Mouse (Mus musculus) forebrain, embryonic 12.5 days (tissue): Measurements from ENCODE around the gene Gm27021. TPM values are rescaled to one million over a fixed set of nuclear protein-coding genes. Genes with fewer than 3 reads are reported as not detected.

Experiments used
- polyA plus RNA-seq: library from polyadenylated mRNA; unstranded; fragments of >200 nt; fragmentation: Nextera tagmentation; extraction: Ambion mirVana; gene quantifications from 2 replicates; pipeline ENCODE4 v1.2.1, GENCODE M21; 2016

Gm27021 gene
- polyA plus RNA-seq, 1 experiment from 2014 or later: 4.3 TPM

Other genes with a start within 250 kb of the Gm27021 start
- 83.2 and 84.8 TPM in 2 replicates for gene Gins2, start 78.8 kb downstream of the Gm27021 start, polyA plus RNA-seq
- gene 1190005I06Rik, start 20.4 kb downstream of the Gm27021 start, polyA plus RNA-seq: 1.7 and 3.1 TPM in 2 replicates
- gene Cox4i1, start 143 bp upstream of the Gm27021 start, polyA plus RNA-seq: 803 and 809 TPM in 2 replicates
- gene Emc8, start 494 bp upstream of the Gm27021 start, polyA plus RNA-seq: 234 and 244 TPM in 2 replicates
- gene Irf8, start 68.3 kb upstream of the Gm27021 start, polyA plus RNA-seq: 2.8 and 3.1 TPM in 2 replicates